Mouse (Mus musculus) left cerebral cortex, postnatal 10 days (tissue): Measurements from ENCODE around the gene Eml2. TPM values are rescaled to one million over a fixed set of nuclear protein-coding genes. Genes with fewer than 3 reads are reported as not detected.
"Not testable (repeated sequence)": the region's sequence is repeated elsewhere in the genome, so short reads cannot be mapped to it uniquely, and the experiment has no call there.

Source experiments
- DNase-seq, 2 experiments: peaks; one replicate each; pipeline ENCODE4 v3.0.0; 2021 to 2022; ENCODE audit warnings: low spot score in 2 of 2, mixed read lengths in 1 of 2; ENCODE audit errors: extremely low spot score in 1 of 2
- intact Hi-C: fragments of 180-260 bp; cut with DNase I; formaldehyde crosslinking; loops from one replicate; pipeline ENCODE4 v1.15.1; 2025
- total RNA-seq, 2 experiments: library from RNA; stranded (reverse); gene quantifications; 2 replicates each; pipeline ENCODE4 v1.2.3; 2021

Gene Eml2
- 100 to 1,000 TPM; 202 to 211 TPM for total RNA-seq

DNA sequence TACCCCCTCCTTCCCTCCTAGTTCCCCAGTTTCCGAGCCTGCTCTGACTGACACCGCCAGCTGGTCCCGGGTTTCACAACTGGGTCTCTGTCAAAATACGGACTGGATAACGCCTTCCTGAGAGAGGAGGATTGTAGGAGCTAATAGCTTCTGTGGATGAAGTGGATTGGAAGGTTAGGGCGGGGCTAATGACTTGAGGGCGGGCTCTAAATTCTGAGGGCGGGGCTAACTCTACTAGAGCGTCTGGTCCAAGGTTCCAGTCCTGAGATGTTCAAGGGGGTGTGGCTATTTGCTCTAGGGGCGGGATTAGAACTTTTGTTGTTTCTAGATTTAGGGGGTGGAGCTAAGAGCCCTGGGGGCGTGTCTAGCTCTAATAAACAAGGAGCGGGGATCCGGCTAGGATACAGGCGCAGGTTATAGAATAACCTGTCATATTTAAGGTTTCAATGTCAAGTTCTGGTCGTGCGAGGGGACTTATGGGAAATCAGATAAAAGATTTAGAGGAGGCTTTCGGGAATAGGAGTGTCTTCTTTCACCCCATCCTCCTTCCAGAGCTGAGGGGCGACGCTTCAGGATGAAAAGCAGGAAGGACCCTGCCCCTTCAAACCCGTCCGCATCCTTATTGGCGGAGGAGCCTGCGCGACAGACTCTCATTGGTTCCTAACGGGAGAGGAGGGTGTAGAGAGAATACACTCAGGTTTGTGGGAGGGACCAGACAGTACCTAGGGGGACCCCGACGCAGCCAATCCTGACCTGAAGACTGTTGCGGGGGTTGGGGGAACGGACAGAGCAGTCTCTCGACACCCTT is at the start of gene Eml2:
TSS of gene Eml2 (plus strand) at position 714 of the 808 bp plus-strand sequence.
- intact Hi-C loops = no loop called here
- DNase-seq = peak; percentile 77 to 83

DNA sequence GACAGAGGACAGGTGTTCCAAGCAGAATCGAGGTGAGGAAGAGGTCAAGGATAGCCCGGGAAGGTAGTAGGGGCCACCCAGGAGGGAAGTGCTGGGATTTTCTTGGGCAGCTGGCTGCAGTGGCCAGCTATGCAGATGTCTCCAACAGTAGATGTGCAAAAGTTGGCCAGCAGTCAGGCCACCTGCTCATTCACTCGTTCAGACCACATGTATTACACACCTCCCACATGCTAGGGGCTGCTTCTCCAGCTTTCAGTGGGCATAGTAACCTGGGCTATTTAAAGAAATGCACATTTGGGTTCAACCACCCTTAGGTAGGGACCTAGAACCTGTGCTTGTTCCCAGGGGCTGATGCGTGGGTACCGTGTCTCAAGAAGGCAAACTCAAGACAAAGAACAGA is 48.5 kb upstream of the Eml2 start:
- intact Hi-C loops = no loop called here
- DNase-seq = no peak

GRCm38 (mm10) chr7:19129396-19129795 is 46.8 kb upstream of the Eml2 start:
- DNase-seq = no peak
- intact Hi-C loops = no loop called here

DNA sequence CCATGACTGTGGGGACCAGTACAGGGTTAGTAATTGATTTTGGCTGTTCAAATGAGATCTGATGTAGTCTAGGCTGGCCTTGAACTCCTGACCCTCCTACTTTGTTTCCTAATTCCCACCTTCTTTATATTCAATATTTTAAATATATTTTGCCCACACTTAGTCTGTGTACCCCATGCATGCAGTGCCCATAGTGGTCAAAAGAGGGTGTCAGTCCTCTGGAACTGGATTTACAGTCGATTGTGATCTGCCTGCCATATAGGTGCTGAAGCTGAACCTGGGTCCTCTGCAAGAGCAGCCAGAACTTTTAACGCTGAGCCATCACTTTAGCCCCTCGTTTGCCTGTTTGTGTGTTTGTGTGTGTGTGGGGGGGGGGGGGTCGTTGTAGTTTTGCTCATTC is 45.6 kb upstream of the Eml2 start:
- intact Hi-C loops = no loop called here
- no peak for DNase-seq

DNA sequence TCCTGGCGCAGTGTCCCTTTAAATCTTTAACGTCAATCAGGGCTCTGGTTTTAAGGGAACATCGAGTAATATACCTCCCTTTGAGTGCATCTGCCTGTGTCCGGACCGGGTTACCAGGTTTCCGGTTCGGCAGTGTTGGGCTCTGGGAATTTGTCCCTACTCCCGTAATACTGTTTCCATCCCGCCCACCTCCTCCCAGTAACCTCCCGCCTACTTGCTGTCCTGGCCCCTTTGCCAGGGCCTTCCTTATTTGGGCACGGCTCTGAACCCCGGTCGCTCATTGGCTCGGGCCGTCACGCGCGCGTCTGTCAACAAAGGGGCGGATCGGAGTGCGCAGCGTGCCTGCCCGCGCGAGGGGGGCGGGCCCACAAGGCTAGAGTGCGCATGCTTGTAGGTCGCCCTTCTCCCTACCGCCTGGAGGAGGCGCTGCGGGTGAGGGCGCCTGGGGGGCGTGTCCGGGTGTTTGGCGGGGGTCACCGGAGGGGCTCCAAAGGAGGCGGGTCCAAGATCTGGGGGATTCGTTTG is 44.8 kb upstream of the Eml2 start:
- peak; percentile 95 to 99 for DNase-seq
- intact Hi-C loops = no loop called here

DNA sequence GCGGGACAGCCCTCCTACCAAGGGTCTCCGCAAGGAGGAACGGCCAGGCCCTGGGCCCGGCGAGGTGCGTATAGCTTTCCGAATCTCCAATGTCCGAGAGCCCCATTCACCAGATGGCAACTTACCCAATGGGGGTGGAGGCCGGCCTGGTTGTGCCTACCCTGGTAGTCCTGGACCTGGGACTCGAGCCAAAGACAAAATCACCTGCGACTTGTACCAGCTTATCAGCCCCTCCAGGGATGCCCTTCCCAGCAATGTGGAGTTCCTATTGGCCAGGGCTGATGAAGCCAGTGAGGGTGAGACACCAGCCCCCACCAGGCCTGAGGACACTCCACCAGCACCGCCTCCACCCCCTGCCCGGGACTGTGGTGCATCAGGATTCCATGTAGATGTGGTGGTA is 40.1 kb upstream of the Eml2 start:
- peak in 1 of 2 experiments; percentile 48 for DNase-seq
- intact Hi-C loops = no loop called here

- DNase-seq = no peak
- intact Hi-C loops = no loop called here
Observed at GRCm38 (mm10) chr7:19136673-19137334, 39.4 kb upstream of the Eml2 start.

GRCm38 (mm10) chr7:19137380-19137779 is 38.8 kb upstream of the Eml2 start:
- DNase-seq = peak in 1 of 2 experiments; percentile 78
- intact Hi-C loops = no loop called here

GRCm38 (mm10) chr7:19146793-19147192 is 29.4 kb upstream of the Eml2 start:
- intact Hi-C loops = no loop called here
- no peak for DNase-seq

DNA sequence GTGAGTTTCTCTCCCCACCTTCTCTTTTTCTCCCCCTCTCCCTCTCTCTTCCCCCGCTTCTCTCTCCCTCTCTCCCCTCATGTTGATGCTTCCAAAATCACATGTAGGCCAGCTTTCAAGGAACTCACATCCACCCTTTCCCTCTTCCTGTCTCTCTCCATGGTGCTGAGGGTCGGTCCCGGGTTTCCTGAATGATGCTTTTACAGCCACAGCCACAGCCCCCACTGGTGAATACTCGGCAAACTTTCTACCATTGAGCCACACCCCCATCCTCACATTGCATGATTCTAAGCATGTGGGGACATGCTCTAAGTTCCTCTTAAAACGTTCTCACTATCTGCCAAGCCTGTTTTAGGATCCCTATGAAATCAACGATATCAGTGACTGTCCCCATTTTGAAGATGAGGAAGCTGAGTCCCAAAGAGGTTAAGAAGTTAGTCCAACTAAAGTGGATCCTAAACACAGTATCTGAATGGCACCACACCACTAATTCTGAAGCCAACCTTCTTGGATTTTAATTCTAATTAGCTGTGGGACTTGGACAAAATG is 28.6 kb upstream of the Eml2 start:
- DNase-seq = no peak
- intact Hi-C loops = no loop called here

GRCm38 (mm10) chr7:19148180-19148874 is 27.9 kb upstream of the Eml2 start:
- no peak for DNase-seq
- intact Hi-C loops = no loop called here

- intact Hi-C loops = no loop called here
- DNase-seq = peak; percentile 99
Observed at GRCm38 (mm10) chr7:19148875-19149541, 27.2 kb upstream of the Eml2 start, which contains the start of gene Qpctl. Gene Qpctl, minus strand, starts transcription at chr7:19149291.

DNA sequence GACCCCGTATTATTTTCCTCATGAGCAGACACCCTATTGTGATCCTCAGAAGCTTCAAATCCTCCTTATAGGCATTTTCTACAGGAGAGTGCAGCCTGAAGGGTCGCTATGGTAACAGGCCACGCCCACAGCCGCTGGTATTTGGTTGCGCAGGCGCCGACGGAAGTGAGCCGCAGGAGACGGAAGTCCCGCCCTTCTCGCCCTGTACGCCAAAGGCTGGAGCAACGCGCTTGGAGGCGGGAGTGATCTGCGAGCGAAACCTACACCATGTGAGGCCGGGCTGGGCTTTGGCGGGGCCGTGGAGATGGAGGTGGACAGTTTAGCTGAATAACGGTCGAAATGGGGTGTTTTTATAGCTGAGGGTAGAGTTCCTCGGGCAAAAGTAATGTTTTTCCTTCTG is 26.6 kb upstream of the Eml2 start, which contains the start of gene Snrpd2:
TSS of gene Snrpd2 (plus strand) at position 97 of the 400 bp plus-strand sequence.
- intact Hi-C loops = no loop called here
- DNase-seq = peak; percentile 93 to 98

DNA sequence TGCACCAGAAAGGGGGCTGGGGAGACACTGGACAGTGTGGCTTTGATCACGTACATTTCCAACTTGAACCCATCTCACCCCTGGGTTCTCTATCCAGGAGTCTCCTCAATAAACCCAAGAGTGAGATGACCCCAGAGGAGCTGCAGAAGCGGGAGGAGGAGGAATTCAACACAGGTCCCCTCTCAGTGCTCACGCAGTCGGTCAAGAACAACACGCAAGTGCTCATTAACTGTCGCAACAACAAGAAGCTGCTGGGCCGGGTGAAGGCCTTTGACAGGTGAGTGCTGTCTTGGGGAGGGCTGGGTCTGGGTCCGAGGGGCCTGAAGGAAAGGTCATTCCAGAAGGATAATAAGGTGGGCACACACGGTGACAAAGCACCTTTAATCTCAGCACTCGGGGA is 25.1 kb upstream of the Eml2 start:
- intact Hi-C loops = not testable (repeated sequence)

GRCm38 (mm10) chr7:19154796-19155195 is 21.4 kb upstream of the Eml2 start:
- intact Hi-C loops = no loop called here
- DNase-seq = no peak

More for the DNA sequence above, 25.1 kb upstream of the Eml2 start:
- not testable (repeated sequence) for DNase-seq

DNA sequence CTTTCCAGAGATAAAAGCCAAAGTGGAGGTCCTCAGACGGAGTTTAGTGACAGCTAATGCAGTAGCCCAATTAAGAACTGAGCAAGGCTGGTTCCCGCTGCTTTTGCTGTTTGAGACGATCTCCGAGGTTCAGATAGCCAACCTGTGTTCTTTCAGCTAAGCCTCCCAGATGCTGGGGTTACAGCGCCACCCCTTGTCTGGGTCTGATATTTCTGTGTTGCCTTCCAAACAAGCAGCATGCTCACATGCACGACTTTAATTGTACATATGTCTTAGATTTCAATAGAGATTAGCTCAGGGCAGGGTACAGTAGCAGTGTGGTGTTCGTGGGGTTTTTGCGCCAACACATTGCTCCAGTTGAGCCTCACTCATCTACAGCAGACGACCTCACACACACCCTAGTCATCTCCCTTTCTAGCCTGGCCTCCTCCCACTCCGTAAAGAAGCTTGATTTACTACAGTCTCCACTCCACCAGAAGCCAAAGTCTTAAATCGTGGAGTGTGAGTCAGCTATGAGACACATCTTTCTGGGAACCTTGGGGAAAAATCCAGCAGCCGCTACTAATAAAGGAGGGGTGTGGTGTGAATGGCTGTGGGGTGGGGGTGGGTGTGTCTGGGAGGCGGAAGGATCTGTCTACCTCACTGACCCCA is 20.3 kb upstream of the Eml2 start:
- no peak for DNase-seq
- intact Hi-C loops = no loop called here

DNA sequence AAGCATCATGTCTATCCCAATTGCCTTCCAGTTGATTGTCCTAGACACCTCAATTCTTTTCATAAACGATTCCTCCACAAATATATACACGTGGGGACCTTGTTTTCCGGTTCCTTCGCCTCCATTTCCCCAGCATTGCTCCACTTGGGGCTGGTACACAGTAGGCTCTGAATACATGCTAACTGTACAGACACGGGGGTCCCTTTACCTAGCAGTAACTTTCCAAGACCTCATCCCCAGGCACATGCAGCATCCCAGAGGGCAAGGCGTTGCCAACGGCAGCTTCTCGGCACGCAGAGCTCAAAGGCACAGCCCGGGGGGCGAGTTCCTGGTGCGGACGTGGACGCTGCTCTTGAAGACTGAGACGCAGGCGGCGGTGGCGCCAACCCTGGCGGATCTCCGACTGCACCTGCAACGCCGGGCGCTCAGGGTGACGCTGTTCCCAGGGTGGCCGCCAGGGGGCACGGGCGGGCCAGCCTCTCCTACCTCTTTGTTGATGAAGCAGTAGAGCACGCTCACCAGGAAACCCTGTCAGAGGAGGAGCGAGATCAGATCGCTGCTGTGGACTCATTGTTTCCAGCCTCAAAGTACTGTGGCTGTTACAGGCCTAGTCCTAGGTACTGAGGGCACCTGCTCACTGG is 18.9 kb upstream of the Eml2 start:
- peak; percentile 88 to 92 for DNase-seq
- intact Hi-C loops = loop anchor here (1.0 kb wide), 1 partner anchor 16 kb away; no protein-coding TSS in a partner anchor

DNA sequence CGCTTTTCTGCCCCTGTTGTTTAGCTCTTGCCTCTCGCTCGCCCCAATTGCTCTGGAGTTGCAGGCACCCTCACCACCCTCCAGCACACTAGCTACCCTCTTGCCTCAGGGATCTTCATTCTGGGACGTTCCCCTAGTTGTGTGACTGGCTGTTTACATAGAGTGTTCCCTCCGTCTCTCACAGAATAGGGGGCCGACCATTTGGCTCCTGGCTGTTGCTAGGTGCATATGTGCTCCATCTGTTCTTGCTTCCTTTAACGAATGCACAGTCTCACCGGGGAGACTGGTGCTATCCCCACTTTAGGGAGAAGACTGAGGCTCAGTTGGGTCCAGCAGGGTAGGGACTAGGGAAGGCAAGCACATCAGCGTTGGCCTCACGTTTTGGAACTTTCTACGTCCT is 17.6 kb upstream of the Eml2 start:
- DNase-seq = no peak
- intact Hi-C loops = no loop called here
